Mouse (Mus musculus) CH12F3 (cell line): Measurements from ENCODE around the gene D630045J12Rik.

Experiments
- in situ Hi-C: fragments of 300-500 bp; cut with MboI; formaldehyde crosslinking; loops from 2 replicates; pipeline ENCODE4 v1.14.3; 2020; ENCODE audit warnings: low sequenced_read_pairs

D630045J12Rik gene

GRCm38 (mm10) chr6:38103775-38104174 lies 150.0 kb downstream of the D630045J12Rik start:
- in situ Hi-C loops, result no loop called here

GRCm38 (mm10) chr6:38102216-38102795 lies 151.5 kb downstream of the D630045J12Rik start:
- in situ Hi-C loops, result no loop called here

- in situ Hi-C loops, result no loop called here
Measured at GRCm38 (mm10) chr6:38096961-38097370, 156.8 kb downstream of the D630045J12Rik start.

- in situ Hi-C loops, result no loop called here
Measured at GRCm38 (mm10) chr6:38094701-38095100, 159.1 kb downstream of the D630045J12Rik start.

DNA sequence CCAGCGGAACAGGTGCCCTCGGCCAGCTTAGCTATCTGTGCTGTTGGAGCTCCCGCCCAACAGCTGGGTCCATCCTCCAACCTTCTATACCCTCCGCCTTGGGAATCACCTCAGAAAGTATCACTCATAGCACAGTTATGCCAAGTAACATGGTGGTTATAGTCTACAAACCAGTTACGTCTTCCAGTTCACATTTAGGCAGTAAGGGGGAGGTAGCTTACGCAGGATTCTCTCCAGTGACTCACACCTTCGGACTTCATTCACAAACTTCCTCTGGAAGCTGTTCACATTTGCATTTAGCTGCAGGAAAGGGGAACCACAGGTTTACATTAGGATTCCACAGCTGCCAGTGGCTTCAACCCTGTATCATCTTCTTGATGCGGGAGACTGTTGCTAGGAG lies 161.3 kb downstream of the D630045J12Rik start:
- in situ Hi-C loops, result no loop called here

- in situ Hi-C loops, result no loop called here
Measured at GRCm38 (mm10) chr6:38087242-38088026, 166.4 kb downstream of the D630045J12Rik start.

DNA sequence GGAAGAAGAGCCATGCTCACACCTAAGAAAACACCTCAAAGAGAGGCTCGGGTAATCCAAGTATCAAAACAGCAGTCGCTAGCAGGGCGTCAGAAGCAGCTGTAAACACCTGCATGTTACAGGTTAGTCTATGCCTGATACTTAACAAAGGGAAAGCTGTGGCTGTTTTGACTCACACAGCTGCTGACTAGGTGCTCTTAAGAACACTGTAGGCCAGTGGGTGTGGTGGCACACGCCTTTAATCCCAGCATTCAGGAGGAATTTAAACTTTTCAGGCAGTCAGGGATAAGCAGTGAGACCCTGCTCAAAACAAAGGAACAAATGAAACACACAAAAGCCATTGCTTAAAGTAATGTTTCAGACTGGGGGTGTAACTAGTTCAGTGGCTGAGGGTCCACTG lies 170.6 kb downstream of the D630045J12Rik start:
- in situ Hi-C loops, result no loop called here

DNA sequence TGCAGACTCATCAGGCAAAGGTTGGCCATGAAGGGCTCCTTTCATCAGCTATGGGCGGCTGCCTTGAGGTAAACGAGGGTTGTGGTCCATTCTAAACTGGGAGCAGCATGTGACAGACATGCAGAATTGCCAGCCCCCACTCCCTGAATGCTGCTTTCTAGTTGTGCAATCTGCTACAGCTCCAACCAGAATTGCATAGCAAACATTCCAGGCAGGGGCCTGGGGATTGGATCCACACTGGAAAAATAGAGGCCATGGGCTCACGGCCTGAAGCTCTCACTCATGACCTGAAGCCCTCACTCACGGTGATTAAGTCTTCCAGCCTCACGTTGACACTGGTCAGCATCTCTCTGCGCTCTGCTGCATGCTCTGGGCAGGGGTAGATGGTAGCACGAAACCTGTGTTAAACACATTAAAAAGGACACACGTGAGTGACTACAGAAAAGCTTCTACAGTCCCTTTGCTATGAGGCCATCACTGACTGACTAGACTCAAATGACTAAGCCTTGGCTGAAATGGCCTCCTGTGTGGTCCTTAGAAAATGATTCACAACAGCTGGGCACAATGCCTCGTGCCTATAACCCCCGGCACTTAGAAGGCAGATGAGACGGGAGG lies 172.0 kb downstream of the D630045J12Rik start:
- in situ Hi-C loops, result no loop called here

DNA sequence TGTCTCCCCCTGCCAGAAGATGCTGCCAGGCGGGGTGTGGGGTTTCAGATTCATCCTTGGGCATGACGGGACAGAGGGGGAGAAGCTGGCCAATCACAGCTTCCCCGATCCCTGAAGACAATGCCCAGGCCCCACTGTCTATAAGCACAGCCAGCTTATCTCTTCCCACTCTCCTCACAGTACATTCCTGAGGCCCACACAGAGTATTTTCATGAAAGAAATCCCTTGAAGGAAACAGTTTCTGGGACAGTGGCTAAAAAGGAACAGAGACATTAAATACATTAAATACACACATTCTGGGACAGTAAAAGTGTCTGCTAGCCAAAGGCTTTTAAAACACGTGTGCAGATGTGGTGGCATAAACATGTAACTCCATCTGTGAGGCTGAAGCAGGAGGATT lies 173.4 kb downstream of the D630045J12Rik start:
- in situ Hi-C loops, result no loop called here

DNA sequence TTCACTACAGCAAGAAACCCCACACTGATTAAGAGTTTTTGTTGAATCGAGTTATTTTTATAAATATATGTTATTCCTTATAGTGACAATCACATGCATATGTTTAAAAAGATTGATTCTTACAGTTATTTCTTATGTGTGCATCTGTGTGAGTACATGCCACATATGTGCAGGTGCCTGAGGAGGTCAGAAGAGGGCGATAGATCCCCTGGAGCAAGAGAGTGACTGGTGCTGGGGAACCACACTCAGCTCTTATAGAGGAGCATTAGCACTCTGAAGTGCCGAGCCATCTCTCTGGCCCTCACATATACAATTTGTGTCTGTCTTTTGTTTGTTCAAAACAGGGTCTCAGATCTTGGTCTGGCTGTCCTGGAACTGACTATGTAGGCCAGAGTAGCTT lies 180.2 kb downstream of the D630045J12Rik start:
- in situ Hi-C loops, result loop anchor here (25.0 kb wide), 1 partner anchor 486 kb away; no protein-coding TSS in a partner anchor
